Mouse (Mus musculus) hindbrain, embryonic 12.5 days (tissue): ENCODE results near the gene Kcnv2. TPM values are rescaled to one million over a fixed set of nuclear protein-coding genes. Genes with fewer than 3 reads are reported as not detected.

Experiments
- ATAC-seq: fragments of 200-750 bp; cut with Nextera tagmentation; 2 replicates; pipeline ENCODE4 v1.8.0; 2017; ENCODE audit warnings: moderate TSS enrichment; ENCODE audit not compliant: low FRiP score
- H3K27ac ChIP-seq: fragments of 300-500 bp; sonication (generic); 2 replicates; pipeline ENCODE4 v1.5.1; 2016; ENCODE audit warnings: mild to moderate bottlenecking
- H3K27me3 ChIP-seq: fragments of 300-500 bp; sonication (generic); 2 replicates; pipeline ENCODE4 v1.6.1; 2016; ENCODE audit warnings: mild to moderate bottlenecking
- H3K36me3 ChIP-seq: fragments of 300-500 bp; sonication (generic); 2 replicates; pipeline ENCODE4 v1.6.1; 2016; ENCODE audit warnings: mild to moderate bottlenecking
- H3K4me1 ChIP-seq: fragments of 300-500 bp; sonication (generic); 2 replicates; pipeline ENCODE4 v1.6.1; 2016
- H3K4me2 ChIP-seq: fragments of 300-500 bp; sonication (generic); replicated peaks from 2 replicates; pipeline ENCODE4 v1.6.1; 2016; ENCODE audit warnings: mild to moderate bottlenecking
- H3K4me3 ChIP-seq: fragments of 300-500 bp; sonication (generic); 2 replicates; pipeline ENCODE4 v1.5.1; 2016; ENCODE audit warnings: mild to moderate bottlenecking
- H3K9ac ChIP-seq: fragments of 300-500 bp; sonication (generic); 2 replicates; pipeline ENCODE4 v1.6.1; 2016; ENCODE audit warnings: mild to moderate bottlenecking, moderate library complexity
- H3K9me3 ChIP-seq: fragments of 300-500 bp; sonication (generic); replicated peaks from 2 replicates; pipeline ENCODE4 v1.6.1; 2016; ENCODE audit warnings: mild to moderate bottlenecking
- WGBS: fragments of 180-500 bp; shearing (Covaris S2); methylation state at CpG from one replicate; pipeline ENCODE4 v1.1.7; 2016; 5-methylcytosine and 5-hydroxymethylcytosine counted together
- polyA plus RNA-seq: library from polyadenylated mRNA; unstranded; fragments of >200 nt; fragmentation: Nextera tagmentation; extraction: Ambion mirVana; gene quantifications from 2 replicates; pipeline ENCODE4 v1.2.1, GENCODE M21; 2016

Gene Kcnv2
- polyA plus RNA-seq, 1 experiment from 2014 or later = 0.08 TPM

DNA sequence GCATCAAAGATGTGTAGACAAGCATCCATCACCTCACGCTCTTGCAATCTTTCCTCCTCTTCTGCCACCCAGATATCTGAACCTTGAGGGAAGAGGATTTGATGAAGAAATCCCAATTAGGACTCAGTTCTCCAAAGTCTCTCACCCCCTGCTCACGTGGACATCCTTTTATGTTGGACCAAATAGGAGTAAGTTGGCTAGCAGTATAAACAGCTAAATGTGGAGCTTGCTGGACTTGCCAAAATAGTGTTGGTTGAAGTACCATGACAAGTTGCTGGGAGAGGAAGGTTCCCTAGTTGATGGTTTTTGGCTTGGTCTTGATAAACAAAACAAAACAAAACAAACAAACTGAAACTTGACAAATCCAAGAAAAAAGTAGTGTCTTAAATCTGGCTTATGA, 47.8 kb downstream of the Kcnv2 start:
- Histone ChIP-seq H3K4me2 (no peak overlapping the region), H3K36me3 (no peaks in the 10 kb centered on the region), H3K9ac (no peak overlapping the region), H3K9me3 (no peaks in the 10 kb centered on the region), H3K4me1 (no peaks in the 10 kb centered on the region), H3K27me3 (no peaks in the 10 kb centered on the region), H3K27ac (no peak overlapping the region), H3K4me3 (no peak overlapping the region)
- 86% methylated on average over 2 of the region's 2 CpGs for WGBS
- no peak for ATAC-seq

GRCm38 (mm10) chr19:27370784-27371183, 48.4 kb downstream of the Kcnv2 start:
- Histone ChIP-seq H3K9me3 (no peaks in the 10 kb centered on the region), H3K4me3 (no peak overlapping the region), H3K9ac (no peak overlapping the region), H3K36me3 (no peaks in the 10 kb centered on the region), H3K27ac (no peak overlapping the region), H3K27me3 (no peaks in the 10 kb centered on the region), H3K4me1 (no peaks in the 10 kb centered on the region), H3K4me2 (no peak overlapping the region)
- no peak for ATAC-seq
- WGBS = 86% methylated on average over 2 of the region's 2 CpGs

DNA sequence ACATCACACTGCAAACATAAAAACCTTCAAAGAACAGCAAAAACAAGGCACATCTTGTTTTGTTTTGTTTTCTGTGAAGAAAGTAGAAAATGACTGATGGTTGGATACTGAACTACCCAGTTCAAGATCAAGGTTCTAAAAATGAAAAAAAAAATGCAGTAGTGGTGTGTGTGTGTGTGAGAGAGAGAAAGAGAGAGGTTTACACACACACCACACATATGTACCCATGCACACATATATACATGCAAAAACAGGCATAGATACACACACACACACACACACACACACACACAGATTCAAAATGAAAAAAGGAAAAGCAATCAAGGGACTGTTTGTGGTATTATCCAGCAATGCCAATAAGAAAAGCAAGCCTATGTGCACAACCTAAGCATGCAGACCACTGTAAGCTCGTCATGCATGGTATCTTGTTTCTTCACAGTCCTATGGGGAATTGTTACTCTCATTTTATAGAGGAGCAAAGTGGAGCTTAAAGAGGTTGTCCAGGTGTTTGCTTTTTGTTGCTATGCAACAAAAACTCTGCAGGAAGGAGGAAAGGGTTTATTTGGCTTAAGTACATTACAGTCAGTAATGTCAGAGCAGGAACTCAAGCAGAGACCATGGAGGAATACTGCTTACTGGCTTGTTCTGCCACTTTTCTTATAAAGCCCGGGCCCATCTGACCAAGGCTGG, 57.5 kb downstream of the Kcnv2 start:
- Histone ChIP-seq H3K4me1 (no peaks in the 10 kb centered on the region), H3K9ac (no peak overlapping the region), H3K9me3 (0 out of 2 replicates have a peak, but pooled peaks cover 3% of the 10 kb centered on the region), H3K4me2 (no peak overlapping the region), H3K27me3 (no peaks in the 10 kb centered on the region), H3K36me3 (no peaks in the 10 kb centered on the region), H3K27ac (no peak overlapping the region), H3K4me3 (no peak overlapping the region)
- no peak for ATAC-seq
- 80% methylated on average over 2 of the region's 2 CpGs for WGBS

GRCm38 (mm10) chr19:27382131-27382530, 59.7 kb downstream of the Kcnv2 start:
- no peaks in the 10 kb centered on the region for H3K27me3 ChIP-seq
- peaks cover 20% of the 10 kb centered on the region for H3K36me3 ChIP-seq
- WGBS = 89% methylated on average over 1 of the region's 1 CpGs
- no peak overlapping the region for H3K27ac ChIP-seq
- H3K4me1 ChIP-seq = no peaks in the 10 kb centered on the region
- ATAC-seq = no peak
- H3K4me2 ChIP-seq = no peak overlapping the region
- no peak overlapping the region for H3K4me3 ChIP-seq
- H3K9ac ChIP-seq = no peak overlapping the region
- 0 out of 2 replicates have a peak, but pooled peaks cover 2% of the 10 kb centered on the region for H3K9me3 ChIP-seq

DNA sequence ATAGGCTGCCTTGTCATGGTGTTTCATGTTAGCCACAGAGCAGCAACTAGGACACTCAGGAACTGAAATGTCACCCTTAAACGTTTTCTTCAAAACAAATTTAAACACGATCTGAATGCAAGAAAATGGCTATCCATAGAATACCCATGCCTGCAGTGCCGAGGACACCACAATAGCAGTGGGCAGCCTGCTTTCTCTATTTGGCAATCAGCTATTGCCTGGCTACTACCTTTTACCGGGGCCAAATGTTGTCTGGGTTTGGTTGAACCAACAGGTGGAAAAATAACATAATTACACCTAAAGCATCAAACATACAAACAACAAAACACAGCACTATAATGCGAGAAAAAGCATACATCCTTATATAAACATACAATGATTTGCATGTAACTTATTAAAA, 60.9 kb downstream of the Kcnv2 start:
- H3K27me3 ChIP-seq = no peaks in the 10 kb centered on the region
- H3K4me1 ChIP-seq = no peaks in the 10 kb centered on the region
- no peak for ATAC-seq
- H3K36me3 ChIP-seq = peaks cover 31% of the 10 kb centered on the region
- no peak overlapping the region for H3K27ac ChIP-seq
- no peak overlapping the region for H3K4me3 ChIP-seq
- H3K9ac ChIP-seq = no peak overlapping the region
- no peaks in the 10 kb centered on the region for H3K9me3 ChIP-seq
- WGBS = 92% methylated on average over 5 of the region's 5 CpGs
- no peak overlapping the region for H3K4me2 ChIP-seq

DNA sequence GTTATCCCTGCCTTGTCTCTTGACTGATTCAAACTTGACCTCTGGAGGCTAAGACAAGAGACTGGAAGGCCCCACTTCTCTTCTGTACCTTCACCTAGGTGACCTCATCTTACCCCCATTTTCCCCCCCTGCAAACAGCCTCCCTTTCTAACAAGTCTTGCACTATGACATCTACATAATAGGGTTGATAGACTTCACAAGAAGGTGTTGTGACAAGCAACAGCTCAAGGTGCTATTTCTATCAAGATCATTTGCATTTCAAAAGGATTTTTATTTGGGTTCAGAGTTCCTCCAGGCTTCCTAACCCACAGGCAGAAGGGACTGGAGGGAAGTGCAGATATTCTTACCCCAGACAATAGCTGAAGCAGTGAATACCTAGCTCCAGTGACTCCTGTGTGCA, 62.9 kb downstream of the Kcnv2 start:
- Histone ChIP-seq H3K4me2 (no peak overlapping the region), H3K36me3 (peaks cover 51% of the 10 kb centered on the region), H3K27me3 (no peaks in the 10 kb centered on the region), H3K27ac (no peak overlapping the region), H3K9me3 (no peaks in the 10 kb centered on the region), H3K4me3 (no peak overlapping the region), H3K4me1 (no peaks in the 10 kb centered on the region), H3K9ac (no peak overlapping the region)
- ATAC-seq = no peak

Other genes with a start within 250 kb of the Kcnv2 start
- 12.6 and 14.1 TPM in 2 replicates for gene Vldlr, start 106.1 kb upstream of the Kcnv2 start, polyA plus RNA-seq
- 79.8 and 85.6 TPM in 2 replicates for gene Pum3, start 107.2 kb downstream of the Kcnv2 start, polyA plus RNA-seq